Mouse (Mus musculus) G1E-ER4 (cell line): ENCODE measurements around the gene Sema4d. TPM values are rescaled to one million over a fixed set of nuclear protein-coding genes. Genes with fewer than 3 reads are reported as not detected.

Experiments used
- GATA1 ChIP-seq: IDR thresholded peaks from one replicate; pipeline ENCODE4 v1.8.0; 2012; ENCODE audit warnings: low read length, inconsistent platforms
- polyA plus RNA-seq: library from polyadenylated mRNA; stranded (reverse); fragments of >175 nt; gene quantifications from 2 replicates; pipeline ENCODE4 v1.2.3, GENCODE M21; 2012

Sema4d gene
- polyA plus RNA-seq, 1 experiment, result 76.3 TPM

DNA sequence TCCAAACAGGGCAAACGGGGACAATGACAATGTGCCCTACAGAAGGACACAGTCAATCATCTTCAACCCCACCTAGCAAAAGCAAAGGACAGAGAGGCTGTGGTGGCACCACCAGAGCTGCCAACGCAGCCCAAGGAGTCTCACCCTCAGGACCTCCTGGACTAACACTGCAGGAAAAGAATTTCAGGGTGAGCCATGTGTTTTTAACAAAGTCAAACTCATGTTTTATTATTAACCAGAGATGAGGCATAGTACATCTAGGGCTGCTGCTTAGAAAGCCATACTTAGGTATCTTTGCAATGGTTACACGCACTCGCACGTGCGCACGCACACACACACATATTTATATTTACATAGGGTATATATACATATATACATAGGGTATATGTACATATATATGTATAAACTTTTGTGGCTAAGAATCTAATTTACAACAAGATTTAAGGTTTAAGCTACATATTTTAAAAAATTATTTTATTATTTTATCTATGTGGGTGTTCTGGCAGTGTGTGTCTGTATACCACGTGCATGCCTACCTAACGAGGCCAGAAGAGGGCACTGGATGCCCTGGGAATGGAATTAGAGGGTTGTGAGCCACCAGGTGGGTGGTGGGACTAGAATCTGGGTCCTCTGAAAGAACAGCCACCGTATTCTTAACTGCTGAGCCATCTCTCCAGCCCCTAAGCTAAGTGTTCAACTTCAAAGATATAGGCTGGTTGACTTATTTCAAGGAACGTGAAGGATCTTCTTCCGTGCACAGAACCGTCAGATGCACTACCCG, 22.7 kb downstream of the Sema4d start:
- TF ChIP-seq GATA1, result no peak

DNA sequence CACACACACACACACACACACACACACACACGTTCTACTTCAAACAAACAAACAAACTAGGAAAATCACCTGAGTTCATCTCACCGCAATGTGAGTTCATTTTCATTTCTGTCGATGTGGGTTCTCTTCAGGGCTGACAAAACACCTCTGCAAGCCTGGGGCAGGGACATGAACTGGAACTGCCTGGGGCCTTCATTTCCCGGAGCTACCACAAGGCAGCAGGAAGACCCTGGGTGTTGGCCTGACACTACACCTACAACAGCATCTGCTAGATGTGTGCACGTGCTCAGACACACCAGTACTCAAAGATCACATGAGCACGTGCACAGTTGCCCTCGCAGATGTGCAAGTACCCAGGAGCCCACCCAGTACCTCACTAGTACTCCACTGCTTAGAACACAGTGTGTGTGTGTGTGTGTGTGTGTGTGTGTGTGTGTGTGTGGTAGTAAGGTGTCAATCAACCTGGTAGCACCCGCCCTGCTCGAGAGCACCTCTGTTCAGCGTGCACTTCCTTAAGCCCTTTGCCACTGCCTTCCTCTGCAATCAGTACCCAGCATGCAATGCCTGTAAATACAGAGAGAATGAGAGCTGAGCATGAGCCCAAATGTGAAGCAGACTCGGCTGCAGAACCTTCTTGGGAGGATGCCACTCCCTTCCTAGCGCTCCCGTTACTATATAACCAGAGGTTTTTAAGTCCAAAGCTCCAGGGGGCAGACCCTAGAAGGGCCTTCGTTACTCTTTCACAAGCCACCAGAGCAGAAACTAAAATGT, 25.4 kb downstream of the Sema4d start:
- TF ChIP-seq GATA1, result no peak

DNA sequence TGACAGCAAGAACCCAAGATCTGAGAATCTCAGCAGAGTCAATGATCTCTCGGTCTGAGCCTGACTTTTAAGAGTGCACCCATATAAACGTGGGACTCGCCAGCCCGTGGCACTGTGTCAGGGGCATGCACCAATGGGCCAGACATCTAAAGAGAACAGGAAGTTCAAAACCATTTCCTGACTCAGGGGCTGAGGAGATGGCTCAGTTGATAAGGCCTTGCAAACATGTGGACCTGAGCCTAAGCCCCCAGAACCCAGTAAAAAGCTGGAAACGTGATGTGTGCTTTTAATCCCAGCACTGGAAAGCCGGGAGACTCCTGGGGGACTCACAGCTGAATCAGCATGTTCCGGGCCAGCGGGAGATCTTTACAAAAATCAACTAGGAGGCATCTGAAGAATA, 26.0 kb downstream of the Sema4d start:
- no peak for TF ChIP-seq GATA1

DNA sequence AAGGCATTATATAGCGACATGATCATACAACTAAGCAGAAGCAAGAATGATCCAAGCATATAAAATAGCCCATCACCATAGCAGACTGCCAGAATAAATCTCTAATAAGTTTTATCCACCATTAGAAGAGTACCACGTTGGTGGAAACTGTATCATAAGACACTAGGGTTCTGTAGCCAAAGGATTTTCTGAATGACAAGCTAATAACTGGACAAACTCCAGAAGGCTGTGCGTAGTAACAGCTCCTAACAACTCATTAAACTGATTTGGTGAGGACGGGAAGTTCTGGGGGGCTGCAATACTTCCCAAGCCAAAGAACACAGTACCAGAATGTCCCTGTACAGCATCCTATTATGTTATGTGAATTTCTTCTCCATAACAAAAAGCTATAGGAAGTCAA, 26.8 kb downstream of the Sema4d start:
- no peak for TF ChIP-seq GATA1

DNA sequence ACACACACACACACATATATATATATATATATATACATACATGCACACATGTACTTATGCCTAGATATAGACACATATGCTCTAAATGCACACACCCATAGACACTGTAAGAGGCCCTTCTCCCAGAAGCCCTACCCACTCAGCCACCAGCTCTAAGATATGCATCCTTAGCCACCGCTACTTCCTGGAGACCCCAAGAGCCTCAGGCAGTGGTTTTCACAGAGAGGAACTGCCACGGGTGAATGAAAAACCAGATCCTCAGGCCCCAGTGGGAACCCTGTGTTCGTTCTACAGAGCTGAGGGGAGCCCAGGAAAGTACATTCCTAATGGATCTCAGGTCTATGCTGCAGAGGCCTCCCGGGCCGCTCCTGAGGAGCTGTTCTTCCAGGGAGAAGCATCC, 28.2 kb downstream of the Sema4d start:
- no peak for TF ChIP-seq GATA1

DNA sequence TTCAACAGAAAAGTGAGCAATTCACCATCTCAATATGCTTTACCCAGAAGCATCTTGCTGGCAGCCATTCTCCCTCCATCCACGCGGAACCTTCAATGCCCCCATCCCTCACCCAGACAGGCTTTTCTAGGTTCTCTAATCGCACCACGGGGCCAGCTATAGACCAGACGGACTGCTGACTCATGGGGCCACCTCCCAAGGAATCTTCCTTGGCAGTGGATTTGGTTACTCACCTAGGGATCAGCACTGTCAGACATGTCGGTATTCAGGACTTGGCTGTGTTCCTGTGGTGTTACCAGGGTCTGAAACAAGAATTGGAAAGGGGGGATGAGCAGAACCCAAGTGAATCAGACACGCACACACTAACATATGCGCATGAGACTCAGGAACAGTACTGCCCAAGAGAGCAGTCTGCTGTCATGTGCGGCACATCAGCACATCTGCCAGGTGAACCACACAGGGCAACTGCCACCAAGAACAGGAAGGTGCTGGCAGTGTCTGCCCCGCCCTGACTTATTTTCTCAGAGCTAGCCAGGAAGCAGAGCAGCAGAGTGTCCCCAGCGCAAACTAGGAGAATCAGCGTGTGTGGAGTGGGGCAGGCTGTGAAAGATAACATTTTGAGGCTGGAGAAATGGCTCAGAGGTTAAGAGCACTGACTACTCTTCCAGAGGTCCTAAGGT, 30.4 kb downstream of the Sema4d start:
- TF ChIP-seq GATA1, result no peak

DNA sequence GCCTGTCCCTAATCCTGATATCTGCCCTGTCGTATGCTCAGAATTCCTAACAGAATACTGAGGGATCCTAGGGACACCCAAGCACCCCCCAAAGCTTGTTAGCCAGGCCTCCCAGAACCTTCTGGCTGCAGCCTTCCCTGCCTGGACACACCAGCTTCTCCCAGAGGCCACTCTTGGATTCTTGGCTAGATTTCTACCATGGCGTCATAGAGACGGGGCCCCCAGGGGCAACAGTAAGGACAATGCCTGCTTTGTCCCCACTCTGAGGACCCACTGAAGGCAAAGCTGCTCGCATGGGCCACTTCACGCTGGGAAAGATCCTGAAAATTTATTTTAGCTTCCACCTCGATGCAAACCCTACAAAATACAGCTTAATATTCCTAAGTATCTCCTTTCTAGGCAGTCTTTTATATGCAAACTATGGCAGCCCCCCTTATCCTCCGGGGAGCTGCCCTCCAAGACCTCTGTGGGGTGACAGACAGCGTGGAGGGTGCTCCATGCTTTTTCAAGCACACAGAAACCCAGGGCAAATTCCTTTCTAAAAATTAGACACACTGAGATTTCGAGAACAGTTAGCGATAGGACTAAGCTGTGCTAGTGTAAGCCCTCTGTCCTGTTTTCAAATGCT, 32.2 kb downstream of the Sema4d start:
- no peak for TF ChIP-seq GATA1

DNA sequence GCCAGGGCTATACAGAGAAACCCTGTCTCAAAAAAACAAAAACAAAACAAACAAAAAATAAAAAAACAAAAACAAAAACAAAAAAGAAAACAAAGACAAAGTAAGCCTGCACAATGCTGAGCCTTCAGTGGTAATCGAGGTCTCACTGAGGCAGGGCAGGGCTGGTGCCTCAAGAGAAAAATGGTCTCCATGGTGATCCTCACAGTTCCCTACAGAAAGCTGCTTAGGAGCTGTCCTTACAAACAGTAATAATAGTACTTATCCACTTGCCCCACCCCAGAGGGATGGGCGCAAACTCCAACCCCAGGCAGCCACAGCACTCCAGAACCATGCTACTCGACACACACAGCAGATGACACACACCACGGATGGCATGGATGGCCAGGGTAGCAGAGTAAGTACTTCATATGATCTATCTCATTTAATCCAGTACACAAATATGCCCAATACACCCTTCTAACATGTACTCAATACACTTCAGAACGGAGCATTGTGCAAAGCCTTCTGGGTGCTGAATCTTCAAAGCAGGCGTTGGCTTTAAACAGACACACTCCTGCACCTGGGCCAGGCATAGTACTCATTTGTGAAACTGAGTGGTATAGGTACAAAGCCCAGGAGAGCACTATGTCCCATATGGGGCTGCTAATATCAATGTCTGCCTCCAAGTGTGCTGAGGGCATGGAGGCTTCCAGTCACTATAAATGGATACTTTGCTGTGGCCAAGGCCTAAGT, 34.1 kb downstream of the Sema4d start:
- no peak for TF ChIP-seq GATA1

DNA sequence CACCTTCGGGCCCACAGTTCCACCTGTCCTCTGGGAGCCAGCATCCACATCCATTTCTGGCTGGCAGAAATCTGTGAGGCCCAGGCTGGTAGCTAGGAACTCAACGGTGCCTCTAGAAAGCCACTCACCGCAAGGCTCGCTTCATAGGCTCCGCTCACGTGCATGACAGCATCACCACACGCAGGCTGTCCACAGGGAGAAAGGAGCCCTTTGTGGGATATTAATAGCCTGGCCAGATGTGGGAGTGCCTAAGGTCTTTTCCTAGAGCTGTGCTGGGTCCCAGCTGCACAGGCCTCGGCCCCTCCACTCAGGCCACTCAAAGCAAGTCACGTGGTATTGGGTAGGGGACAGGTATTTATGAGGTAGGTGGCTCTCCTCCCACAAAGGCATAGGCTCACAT, 35.1 kb downstream of the Sema4d start:
- TF ChIP-seq GATA1, result no peak

DNA sequence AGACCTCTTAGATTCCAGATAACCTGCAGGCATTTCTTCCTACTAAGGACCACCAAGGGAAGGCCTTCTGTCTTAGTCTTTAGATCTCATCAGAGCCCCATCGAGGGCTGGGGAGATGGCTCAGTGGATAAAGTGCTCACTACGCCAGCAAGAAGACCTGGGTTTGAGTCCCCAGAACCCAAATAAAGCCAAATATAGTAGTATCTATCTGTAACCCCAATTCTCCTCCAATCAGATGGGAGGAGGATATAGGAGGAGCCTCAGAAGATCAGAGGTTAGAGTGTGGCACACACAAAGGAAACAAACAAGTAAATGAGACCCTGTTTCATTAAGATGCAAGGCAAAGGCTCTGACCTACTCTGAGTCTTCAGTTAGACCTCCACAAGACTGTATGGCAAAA, 36.4 kb downstream of the Sema4d start:
- TF ChIP-seq GATA1, result no peak

DNA sequence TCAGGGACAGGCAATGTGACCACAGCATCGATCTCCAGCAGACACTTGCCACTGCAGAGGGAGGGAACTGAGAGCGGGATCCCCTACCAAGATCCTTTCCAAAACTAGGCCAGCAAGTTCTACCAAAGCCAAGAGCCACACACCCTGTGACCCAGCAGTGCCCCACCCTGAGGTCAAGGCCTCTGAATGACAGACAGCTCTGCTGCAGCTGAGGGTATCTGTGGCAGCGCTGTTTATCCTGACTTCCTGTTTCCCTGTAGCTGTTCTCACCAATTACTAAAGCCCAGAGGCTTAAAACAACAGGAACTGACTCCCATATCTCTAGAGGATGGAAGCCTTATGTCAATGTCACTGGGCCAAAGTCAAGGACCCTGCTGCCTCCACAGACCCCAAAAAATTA, 37.0 kb downstream of the Sema4d start:
- TF ChIP-seq GATA1, result no peak

DNA sequence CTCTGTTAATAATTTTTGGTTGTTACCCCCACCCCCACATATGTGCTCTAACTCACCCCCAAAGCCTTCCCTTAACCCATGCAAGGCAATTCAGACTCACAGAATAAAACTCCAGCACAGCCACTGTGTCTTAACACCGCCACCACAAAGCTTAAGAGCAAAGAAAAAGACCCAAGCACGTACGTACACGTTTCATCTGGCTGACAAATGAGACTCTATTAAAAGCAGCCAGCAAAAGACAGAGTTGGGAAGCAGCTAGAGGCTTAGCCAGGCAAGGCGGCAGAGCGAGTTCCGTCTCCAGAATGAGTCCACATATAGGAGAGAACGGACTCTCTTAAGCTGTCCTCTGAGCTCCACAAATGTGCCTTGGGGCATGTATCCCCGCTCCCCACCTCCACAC, 37.5 kb downstream of the Sema4d start:
- TF ChIP-seq GATA1, result no peak

DNA sequence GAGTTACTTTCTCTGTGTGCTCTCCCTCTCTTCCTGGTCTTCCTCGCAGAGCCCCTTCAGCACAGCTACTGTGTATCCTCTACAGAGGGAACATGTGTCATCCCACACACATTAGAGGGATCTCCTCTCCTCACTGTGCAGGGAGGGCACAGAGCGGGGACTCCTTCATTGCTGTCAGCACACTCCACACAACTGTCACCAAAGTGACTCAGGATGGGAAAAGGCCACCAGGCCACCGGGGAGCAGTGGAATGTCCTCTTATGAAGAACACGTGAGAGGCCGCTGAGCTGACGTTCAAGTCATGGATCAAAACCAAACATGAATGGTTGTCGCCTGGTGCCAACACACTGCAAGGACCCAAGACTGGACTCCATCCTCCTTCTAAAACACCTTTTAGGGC, 38.0 kb downstream of the Sema4d start:
- no peak for TF ChIP-seq GATA1

DNA sequence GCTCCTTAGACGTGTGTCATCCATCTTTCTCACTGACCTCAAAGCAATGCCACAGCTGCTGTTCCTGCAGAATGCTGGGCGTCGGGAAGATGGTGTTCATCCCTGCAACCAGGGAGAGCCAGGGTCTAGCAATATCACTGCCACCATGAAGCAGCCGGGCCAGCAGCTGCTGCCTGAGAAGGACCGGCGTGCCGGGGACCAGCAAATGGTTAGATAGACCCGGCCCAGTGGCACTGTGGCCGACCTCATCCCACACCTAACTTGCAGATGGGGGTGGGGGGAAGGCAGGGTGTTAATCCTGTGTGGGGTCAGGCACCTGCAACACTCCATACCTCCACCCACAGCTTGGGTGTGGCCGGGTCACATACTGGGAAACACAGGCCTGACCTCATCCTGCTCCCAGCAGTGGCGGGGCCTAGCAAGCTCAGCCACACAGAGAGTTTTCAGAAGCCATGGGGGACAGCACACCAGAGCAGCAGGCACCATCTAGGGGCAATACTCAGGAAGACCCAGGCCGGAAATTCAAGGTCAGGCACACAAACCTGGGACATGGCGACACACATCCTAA, 38.9 kb downstream of the Sema4d start:
- no peak for TF ChIP-seq GATA1
